In genomic region chr10:120449661-120450284, GRCm38 (mm10) we compare ENCODE assay signal across 10 mouse cellular contexts. TPM values are rescaled to one million over a fixed set of nuclear protein-coding genes. Genes with fewer than 3 reads are reported as not detected.
DNase-seq lines count a peak whose midpoint lies in the region; ATAC-seq and TF ChIP-seq lines count a peak whose summit lies in the region.
"Had no signal": no experiment of that assay in that cellular context is flagged by ENCODE, and none has a peak within 500 bp of the region (broad histone marks: within the 10 kb centered on the region; RNA-seq: fewer than 3 reads in every experiment).

No protein-coding gene starts in this region.

- no peak overlapping the region for H3K9ac ChIP-seq in kidney, embryonic 15.5 days
- no peak overlapping the region for H3K9ac ChIP-seq in midbrain, embryonic 12.5 days (replicated peaks)

- no peak for TF ChIP-seq CTCF in brain, embryonic 14.5 days (IDR thresholded peaks at IDR 0.05; ENCODE audit: borderline replicate concordance, extremely low read depth, insufficient read depth, insufficient read length)

- ATAC-seq in kidney, embryonic 15.5 days (replicated peaks; ENCODE audit: low FRiP score): 0 out of 2 replicates have a peak, but pooled peaks have one; percentile 46
- ATAC-seq in midbrain, embryonic 12.5 days (ENCODE audit: low FRiP score, low read depth): no peak
- ATAC-seq: lung, postnatal 0 days had no signal

- no peaks in the 10 kb centered on the region for H3K9me3 ChIP-seq in kidney, embryonic 15.5 days (replicated peaks)
- H3K9me3 ChIP-seq in midbrain, embryonic 12.5 days: no peaks in the 10 kb centered on the region

- H3K27ac ChIP-seq in kidney, embryonic 15.5 days: peak overlapping the region; percentile 74
- H3K27ac ChIP-seq in midbrain, embryonic 12.5 days (replicated peaks): no peak overlapping the region

- DNase-seq in kidney, adult 11 months: no peak
- DNase-seq in brain, embryonic 14.5 days (ENCODE audit: low read depth): peak; percentile 72
- DNase-seq in forelimb bud, embryonic 11.5 days (ENCODE audit: low read depth, low spot score): peak; percentile 40
- no peak for DNase-seq in cerebellum, adult 11 months
- DNase-seq in adrenal gland, adult 2 months: no peak
- no peak for DNase-seq in layer of hippocampus, adult 9-10 months (ENCODE audit: low spot score)
- DNase-seq: adrenal gland, postnatal 14 days had no signal

- no peak for TF ChIP-seq POLR2A in brain, embryonic 14.5 days (IDR thresholded peaks at IDR 0.05; ENCODE audit: borderline replicate concordance, extremely low read depth, insufficient read depth, insufficient read length, poor library complexity, severe bottlenecking)

- H3K4me2 ChIP-seq in kidney, embryonic 15.5 days: peak overlapping the region; percentile 47
- peak overlapping the region; percentile 40 for H3K4me2 ChIP-seq in midbrain, embryonic 12.5 days (replicated peaks)

- WGBS in kidney, embryonic 15.5 days: 39% methylated on average over 19 of the region's 19 CpGs
- WGBS in midbrain, embryonic 12.5 days: 56% methylated on average over 19 of the region's 19 CpGs

- peaks cover 29% of the 10 kb centered on the region for H3K4me1 ChIP-seq in kidney, embryonic 15.5 days
- H3K4me1 ChIP-seq in midbrain, embryonic 12.5 days: peaks cover 11% of the 10 kb centered on the region

- peaks cover 39% of the 10 kb centered on the region for H3K36me3 ChIP-seq in kidney, embryonic 15.5 days
- H3K36me3 ChIP-seq in midbrain, embryonic 12.5 days: no peaks in the 10 kb centered on the region

- no peaks in the 10 kb centered on the region for H3K27me3 ChIP-seq in kidney, embryonic 15.5 days
- no peaks in the 10 kb centered on the region for H3K27me3 ChIP-seq in midbrain, embryonic 12.5 days

- 0 out of 2 replicates have a peak overlapping the region, but pooled peaks have one; percentile 10 for H3K4me3 ChIP-seq in kidney, embryonic 15.5 days (replicated peaks)
- no peak overlapping the region for H3K4me3 ChIP-seq in midbrain, embryonic 12.5 days

RNA-seq across cellular contexts. Expression of gene Hmga2, which starts 26.5 kb away (rescaled TPM):
- 28.3 and 30.3 TPM in 2 replicates for polyA plus RNA-seq in kidney, embryonic 15.5 days (2015; fragmentation: Nextera tagmentation; extraction: Ambion mirVana)
- polyA plus RNA-seq in brain, embryonic 14.5 days (2012; rRNA removed): 8.1 and 9.0 TPM in 2 replicates
- polyA plus RNA-seq in midbrain, embryonic 12.5 days (2016; fragmentation: Nextera tagmentation; extraction: Ambion mirVana): 12.4 and 14.4 TPM in 2 replicates
- total RNA-seq in adrenal gland, adult 2 months (2021): 1 to 10 TPM; 3.2 to 4.6 TPM
- 0.70 and 0.88 TPM in 2 replicates for polyA plus RNA-seq in adrenal gland, adult 2 months (2012; rRNA removed)

Comparison
In these comparisons a context has a peak if more than half of its experiments do, and no peak if none do; other contexts are left out.
1. DNase-seq: peak in brain, embryonic 14.5 days (single experiment) and forelimb bud, embryonic 11.5 days (single experiment); none in kidney, adult 11 months (single experiment), cerebellum, adult 11 months (single experiment), adrenal gland, adult 2 months (single experiment) and layer of hippocampus, adult 9-10 months (single experiment).